Mouse (Mus musculus) megakaryocyte, adult 5-6 weeks (primary cell): ENCODE results near the gene Pccb. TPM values are rescaled to one million over a fixed set of nuclear protein-coding genes. Genes with fewer than 3 reads are reported as not detected.

Source experiments
- ATAC-seq: 2 replicates; pipeline ENCODE4 v1.8.0; 2016; ENCODE audit warnings: mild to moderate bottlenecking, inconsistent platforms; ENCODE audit not compliant: poor library complexity, severe bottlenecking
- total RNA-seq, 2 experiments: library from RNA; stranded (forward) in 1 of 2; stranded (reverse) in 1 of 2; fragments of 153-499, 151-499 nt in 1 of 2; fragments of 221-1000, 200-1000 nt in 1 of 2; gene quantifications; 2 replicates each; pipeline versions ENCODE4 v1.2.3 to v1.2.4; 2015 to 2017

Pccb gene
- total RNA-seq (2015) (9.8 and 12.2 TPM in 2 replicates), total RNA-seq (2017) (6.4 and 8.0 TPM in 2 replicates)

- peak; percentile 97 for ATAC-seq
These were observed at the start of gene Pccb for GRCm38 (mm10) chr9:101034448-101035098. TSS of gene Pccb (minus strand) at chr9:101034898.

DNA sequence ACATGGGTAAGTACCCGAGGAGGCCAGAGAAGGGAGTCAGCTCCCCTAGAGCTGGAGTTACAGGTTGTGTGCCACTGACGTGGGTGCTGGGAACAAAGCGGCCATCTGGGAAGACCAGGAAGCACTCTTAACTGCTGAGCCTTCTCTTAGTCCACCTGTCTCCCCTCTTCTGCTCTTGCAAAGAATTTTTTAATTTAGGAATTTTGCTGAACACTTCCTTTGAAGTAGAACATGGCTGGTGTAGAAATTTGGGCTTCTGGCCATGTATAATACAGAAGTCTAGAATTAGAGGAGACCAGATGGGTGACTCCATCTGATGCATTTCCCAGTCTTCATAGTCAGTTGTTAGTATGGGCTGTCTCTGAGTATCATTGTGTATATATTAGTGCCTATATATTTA lies 49.0 kb upstream of the Pccb start:
- ATAC-seq = no peak

DNA sequence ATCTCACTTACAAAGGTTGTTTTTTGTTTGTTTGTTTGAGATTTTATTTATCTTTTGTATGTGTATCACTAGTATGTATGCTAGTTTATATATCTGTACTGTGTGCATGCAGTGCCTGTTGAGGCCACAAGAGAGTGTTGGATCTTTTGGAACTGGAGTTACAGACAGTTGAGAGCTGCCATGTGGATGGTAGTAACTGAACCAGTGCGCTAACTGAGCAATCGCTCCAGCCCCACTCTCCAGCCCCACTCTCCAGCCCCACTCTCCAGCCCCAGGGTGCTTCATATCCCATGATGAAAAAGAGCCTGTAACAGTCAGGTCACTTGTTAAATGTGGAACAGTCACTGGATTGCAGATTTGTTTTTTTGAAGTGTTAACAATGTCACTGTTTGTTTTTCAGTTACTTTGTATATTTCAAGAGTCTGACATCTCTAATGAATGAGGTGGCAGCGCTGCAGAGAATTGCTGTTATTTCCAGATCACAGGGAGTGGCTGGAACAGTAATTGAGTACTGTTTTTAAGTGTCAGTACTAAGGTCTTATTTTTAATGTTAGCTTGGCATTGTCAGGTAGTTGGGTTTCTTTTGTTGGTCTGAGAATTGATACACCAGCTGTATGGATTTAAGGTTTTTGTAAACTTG lies 45.5 kb upstream of the Pccb start:
- no peak for ATAC-seq

- ATAC-seq = no peak
These were observed 43.9 kb upstream of the Pccb start for GRCm38 (mm10) chr9:101078579-101078978.

- no peak for ATAC-seq
These were observed 42.8 kb upstream of the Pccb start for GRCm38 (mm10) chr9:101077486-101077885.

DNA sequence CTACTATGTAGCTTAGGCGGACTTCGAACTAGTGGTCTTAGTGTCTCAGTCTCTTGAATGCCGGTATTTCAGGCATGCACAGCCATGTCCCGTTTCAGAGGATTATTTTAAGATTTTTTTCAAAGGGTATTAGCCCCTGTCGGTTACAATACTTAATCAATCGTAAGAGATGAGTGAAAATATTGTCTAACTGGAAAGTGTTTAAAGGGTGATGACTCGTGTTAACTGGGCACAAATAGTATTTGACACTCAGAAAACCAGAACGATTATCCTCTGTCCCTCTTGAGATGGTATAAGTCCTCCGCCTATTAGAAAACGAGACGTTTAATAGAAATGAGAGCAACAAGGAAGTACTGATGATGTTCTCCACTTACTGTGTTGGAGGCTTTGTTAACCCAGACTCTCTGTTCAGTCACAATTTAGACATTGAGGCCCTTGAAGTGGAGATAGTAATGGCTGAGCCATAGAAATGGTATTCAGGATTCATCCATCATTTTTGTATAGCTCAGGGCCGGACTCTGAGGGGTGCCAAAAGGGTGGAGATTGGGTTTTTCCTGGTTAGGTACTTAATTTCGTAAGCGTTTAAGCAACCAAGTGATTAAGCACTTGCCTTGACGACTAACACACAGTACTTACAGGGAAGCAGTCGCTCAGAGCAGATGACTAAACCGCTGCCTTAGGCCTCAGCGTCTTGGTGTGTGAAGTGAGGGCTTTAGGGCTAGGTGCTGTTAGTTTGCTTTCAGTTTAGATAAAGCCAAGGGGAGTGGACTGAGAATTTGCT lies 41.6 kb upstream of the Pccb start:
- peak; percentile 29 for ATAC-seq

GRCm38 (mm10) chr9:101075694-101076093 lies 41.0 kb upstream of the Pccb start:
- no peak for ATAC-seq

- ATAC-seq = peak; percentile 18
These were observed 40.4 kb upstream of the Pccb start for GRCm38 (mm10) chr9:101075091-101075581.

GRCm38 (mm10) chr9:101074332-101075021 lies 39.8 kb upstream of the Pccb start:
- peak; percentile 41 for ATAC-seq

DNA sequence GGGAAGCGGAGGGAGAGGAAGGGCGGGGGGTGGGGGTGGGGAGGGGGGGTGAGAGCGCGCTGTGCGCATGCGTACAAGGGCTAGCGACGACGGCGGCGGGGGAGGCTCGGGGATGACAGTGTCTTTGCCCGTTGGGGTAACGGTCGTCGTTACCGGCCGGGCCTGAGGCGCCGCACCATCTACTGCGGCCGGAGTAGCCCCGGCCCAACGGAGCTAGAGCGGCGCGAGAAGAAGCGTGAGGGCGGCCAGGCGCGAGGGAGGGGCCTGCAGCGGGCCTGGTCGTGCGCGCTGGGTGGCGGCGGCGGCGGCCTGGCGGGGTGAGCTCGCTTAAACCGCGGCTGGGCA lies 39.3 kb upstream of the Pccb start, which contains the start of gene Msl2:
Gene Msl2 (plus strand): TSS at position 115 of the 345 bp plus-strand sequence.
- no peak for ATAC-seq

DNA sequence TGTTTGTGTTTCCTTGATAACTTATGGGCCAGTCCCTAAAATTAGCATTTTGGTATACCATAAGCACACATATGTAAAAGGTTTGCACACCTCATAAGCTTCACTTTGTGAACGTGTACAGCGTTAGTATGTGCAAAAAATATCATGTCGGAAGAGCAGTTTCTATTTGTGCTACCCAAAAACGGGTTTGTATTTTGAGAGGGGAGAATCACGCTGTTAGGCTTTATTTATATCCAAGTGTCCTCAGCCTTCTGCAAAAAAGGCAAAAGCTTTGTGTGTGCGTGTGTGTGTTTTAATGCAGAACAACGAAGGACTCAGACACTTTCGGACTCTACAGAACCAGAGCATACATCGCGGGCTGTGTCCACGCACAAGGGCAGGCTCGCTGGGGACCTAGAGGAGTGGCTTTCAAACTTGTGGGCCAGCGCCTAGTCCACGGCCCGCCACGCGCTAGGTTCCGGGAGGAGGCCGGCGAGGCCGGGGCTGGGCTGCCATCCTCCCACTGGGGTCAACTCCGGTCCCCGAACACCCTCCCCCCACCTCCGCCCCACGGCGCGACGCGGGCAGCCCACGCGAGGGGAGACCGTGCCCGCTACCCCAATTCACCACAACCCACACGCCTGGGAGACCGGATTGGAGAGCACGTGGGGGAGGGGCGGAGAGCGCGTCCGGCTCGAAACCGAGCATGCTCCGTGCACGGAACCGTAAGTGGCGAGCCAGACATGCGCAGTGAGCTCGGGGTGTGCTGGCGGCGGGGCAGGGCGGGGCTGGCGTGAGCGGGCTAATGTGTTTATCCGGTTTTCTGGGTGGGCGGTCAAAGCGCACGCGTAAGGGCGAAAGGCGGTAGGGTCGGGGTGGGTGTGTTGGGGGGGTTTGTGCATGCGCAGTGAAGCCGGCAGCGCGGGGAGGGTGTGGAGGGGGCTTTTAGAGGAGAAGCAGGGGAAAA lies 38.6 kb upstream of the Pccb start:
- peak; percentile 61 for ATAC-seq

GRCm38 (mm10) chr9:101072506-101072905 lies 37.8 kb upstream of the Pccb start:
- ATAC-seq = no peak

GRCm38 (mm10) chr9:101069781-101070180 lies 35.1 kb upstream of the Pccb start:
- ATAC-seq = no peak

DNA sequence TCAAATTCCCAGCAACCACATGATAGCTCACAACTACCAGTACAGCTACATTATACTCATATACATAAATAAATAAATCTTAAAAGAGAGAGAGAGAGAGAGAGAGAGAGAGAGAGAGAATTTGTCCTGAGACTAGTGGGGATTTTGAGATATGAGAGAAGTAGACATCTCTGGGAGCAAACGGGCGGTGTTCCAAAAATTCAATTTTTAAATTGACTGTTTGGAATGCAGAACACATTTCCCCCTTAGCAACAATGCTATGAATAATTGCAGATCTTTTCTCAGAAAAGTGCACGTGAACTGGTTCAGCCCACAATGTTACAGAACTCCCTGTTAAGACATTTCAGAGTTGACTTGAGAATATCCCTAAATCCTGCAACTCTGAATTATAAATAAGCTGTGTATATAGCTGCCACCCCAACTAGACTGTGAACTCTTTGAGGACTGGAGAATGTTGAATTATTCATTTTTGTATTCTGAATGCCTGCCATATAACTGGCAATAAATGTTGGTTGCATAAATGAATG lies 30.4 kb upstream of the Pccb start:
- no peak for ATAC-seq

- ATAC-seq = no peak
These were observed 27.6 kb upstream of the Pccb start for GRCm38 (mm10) chr9:101062253-101062780.

GRCm38 (mm10) chr9:101061035-101061434 lies 26.3 kb upstream of the Pccb start:
- ATAC-seq = peak; percentile 84

GRCm38 (mm10) chr9:101057156-101057555 lies 22.5 kb upstream of the Pccb start:
- ATAC-seq = no peak

DNA sequence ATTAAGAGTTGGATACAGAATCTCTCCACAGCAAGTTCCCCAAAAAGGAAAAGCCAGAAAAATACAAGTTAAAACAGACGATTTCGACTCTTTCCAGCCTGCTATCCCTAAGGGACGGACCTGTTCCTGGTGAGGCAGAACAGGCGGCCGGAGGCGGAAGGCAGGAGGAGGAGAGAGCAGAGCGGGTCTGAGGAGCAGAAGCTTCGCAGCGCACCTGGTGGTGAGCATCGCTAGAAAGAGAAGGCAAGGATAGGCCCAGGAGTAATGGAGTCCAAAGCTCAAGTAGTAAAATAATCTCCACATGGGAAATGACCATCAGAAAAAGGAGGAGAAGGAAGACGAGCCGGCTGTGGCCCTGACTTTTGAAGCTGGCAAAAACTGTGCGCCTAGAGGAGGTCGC lies 18.6 kb upstream of the Pccb start:
- no peak for ATAC-seq

DNA sequence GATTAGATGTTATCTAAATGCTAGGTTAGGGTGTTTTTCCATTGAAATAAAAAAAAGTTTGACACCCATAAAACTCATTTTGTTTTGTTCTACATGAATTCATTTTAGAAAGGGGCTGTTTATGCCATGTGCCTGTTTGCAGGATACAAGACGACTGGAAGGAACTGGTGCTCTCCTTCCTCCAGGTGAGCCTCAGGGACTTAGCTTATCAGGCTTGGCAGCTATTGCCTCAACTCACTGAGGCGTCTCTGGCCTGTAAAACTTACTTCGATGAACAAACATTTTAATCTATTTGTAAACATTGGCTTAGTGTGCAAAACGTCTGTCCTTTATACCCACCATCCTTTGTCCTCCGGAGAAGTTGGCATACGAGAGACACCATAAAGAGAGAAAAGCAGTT lies 18.0 kb upstream of the Pccb start:
- no peak for ATAC-seq
